Mouse (Mus musculus) olfactory bulb, adult 2 months (tissue): Measurements from ENCODE around the gene Cenpx.

Experiments
- CTCF ChIP-seq: fragments of 200-500 bp; IDR thresholded peaks from 2 replicates; pipeline ENCODE4 v1.5.1; 2012; ENCODE audit warnings: low read depth, mild to moderate bottlenecking, low read length, moderate library complexity; ENCODE audit not compliant: insufficient read depth
- POLR2A ChIP-seq: fragments of 200-500 bp; IDR thresholded peaks from 2 replicates; pipeline ENCODE4 v1.6.1; 2012; ENCODE audit warnings: mild to moderate bottlenecking, low read depth, low read length, moderate library complexity; ENCODE audit not compliant: insufficient read depth

- no peak for TF ChIP-seq CTCF
- TF ChIP-seq POLR2A = no peak
Measured at GRCm38 (mm10) chr11:120715131-120715530, 1.6 kb upstream of the Cenpx start.
